Mouse (Mus musculus) bone marrow macrophage, adult 2 months (primary cell): ENCODE measurements around the gene Fanca. TPM values are rescaled to one million over a fixed set of nuclear protein-coding genes. Genes with fewer than 3 reads are reported as not detected.

ENCODE experiments used
- H3K27ac ChIP-seq: 2 replicates; pipeline ENCODE4 v1.5.1; 2012; ENCODE audit warnings: low read depth, low read length; ENCODE audit not compliant: insufficient read depth
- H3K4me1 ChIP-seq: 2 replicates; pipeline ENCODE4 v1.6.1; 2012; ENCODE audit warnings: low read length; ENCODE audit not compliant: control insufficient read depth, insufficient read depth
- H3K4me3 ChIP-seq: 2 replicates; pipeline ENCODE4 v1.5.1; 2012; ENCODE audit warnings: mild to moderate bottlenecking, low read length, moderate library complexity; ENCODE audit not compliant: insufficient read depth
- CTCF ChIP-seq: IDR thresholded peaks from 2 replicates; pipeline ENCODE4 v1.5.1; 2012; ENCODE audit warnings: low read depth, mild to moderate bottlenecking, low read length, moderate library complexity
- POLR2A ChIP-seq: IDR thresholded peaks from 2 replicates; pipeline ENCODE4 v1.6.1; 2012; ENCODE audit warnings: mild to moderate bottlenecking, low read depth, low read length, borderline replicate concordance
- polyA plus RNA-seq: library from polyadenylated mRNA; stranded (reverse); fragments of >200 nt; gene quantifications from 2 replicates; pipeline ENCODE4 v1.2.4, GENCODE M21; 2012; ENCODE audit not compliant: missing spikeins, insufficient read depth, insufficient read length

Fanca gene
- polyA plus RNA-seq, 1 experiment = 13.6 TPM

DNA sequence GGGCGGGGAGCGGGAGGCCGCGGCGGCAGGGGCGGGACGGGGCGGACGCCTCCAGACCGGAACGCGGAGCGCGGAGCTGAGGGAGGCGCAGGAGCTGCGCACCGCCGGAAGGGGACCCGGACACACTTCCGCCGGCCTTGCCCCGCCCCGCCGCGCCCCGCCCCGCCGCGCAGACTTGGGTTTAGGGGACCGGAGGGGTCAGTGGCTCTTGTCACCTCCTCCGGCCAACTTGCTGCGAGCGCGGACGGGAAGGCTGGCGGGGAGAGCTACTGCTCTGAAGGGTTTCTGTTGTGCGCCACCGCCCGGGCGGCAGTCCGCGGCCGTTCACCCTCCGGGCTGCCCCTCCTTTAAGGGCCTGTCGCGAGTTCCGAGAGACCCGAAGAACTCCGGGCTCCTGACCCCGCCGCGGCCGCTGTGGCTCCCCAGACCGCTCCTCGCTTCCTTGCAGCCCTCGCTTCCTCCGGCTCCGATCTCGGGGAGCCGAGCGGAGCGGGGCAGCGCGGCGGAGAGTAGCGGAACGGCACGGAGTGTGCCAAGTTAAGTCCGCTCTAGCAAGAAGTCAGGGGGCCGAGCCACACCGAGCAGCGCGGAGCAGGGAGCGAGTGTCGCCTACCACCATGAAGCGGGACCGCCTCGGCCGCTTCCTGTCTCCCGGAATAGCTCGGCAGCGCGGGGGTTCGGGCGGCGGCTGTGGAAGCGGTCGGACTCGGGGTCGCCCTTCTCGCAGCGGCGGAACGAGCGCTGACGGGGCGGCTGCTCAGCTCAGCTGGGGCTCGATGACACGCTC is 64.1 kb downstream of the Fanca start, which contains the start of the genes Zfp276 and Vps9d1:
Gene Zfp276, plus strand, starts transcription at position 97 of the 787 bp plus-strand sequence.
Gene Vps9d1, minus strand, starts transcription at position 250 of the 787 bp plus-strand sequence.
- H3K4me3 ChIP-seq = peak within 1 kb of the TSS; percentile 99
- H3K27ac ChIP-seq = peak within 1 kb of the TSS; percentile 80
- TF ChIP-seq CTCF = no peak
- no peak for TF ChIP-seq POLR2A
- peaks cover 38% of the 10 kb centered on the region for H3K4me1 ChIP-seq

DNA sequence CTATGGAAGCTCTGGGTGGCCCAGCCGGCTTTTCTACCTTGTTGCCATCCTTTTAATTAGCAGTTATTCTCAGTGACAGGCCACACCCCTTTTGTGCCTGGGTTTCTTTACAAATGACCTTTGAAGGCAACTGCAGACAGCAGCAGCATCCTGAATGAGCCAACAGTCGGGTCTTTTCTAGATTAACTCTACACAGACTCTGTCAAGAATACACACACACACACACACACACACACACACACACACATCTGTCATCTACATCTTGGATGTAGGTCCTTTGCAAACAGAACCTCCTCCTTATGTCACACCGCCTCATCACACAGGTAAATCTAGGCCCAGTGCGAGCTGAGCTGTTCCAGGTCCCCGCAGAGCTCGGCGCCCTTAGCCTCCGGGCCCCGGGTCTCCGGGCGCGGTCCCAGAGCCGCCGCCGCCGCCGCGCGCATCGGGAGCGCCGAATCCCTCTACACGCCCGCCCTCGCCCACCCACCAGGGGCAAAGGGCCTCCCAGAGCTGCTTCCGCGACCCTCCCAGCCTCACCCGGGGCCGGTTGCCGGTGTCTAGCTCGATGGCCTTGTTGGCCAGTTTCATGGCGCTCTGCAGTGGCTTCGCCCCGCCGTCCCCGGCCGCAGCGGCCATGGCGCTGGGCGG is 64.8 kb downstream of the Fanca start:
- TF ChIP-seq POLR2A = peak; percentile 49; the same call in 1 of the 2 replicates
- TF ChIP-seq CTCF = no peak
- peak overlapping the region; percentile 90 for H3K4me3 ChIP-seq
- peak overlapping the region; percentile 72 for H3K27ac ChIP-seq
- peaks cover 44% of the 10 kb centered on the region for H3K4me1 ChIP-seq

DNA sequence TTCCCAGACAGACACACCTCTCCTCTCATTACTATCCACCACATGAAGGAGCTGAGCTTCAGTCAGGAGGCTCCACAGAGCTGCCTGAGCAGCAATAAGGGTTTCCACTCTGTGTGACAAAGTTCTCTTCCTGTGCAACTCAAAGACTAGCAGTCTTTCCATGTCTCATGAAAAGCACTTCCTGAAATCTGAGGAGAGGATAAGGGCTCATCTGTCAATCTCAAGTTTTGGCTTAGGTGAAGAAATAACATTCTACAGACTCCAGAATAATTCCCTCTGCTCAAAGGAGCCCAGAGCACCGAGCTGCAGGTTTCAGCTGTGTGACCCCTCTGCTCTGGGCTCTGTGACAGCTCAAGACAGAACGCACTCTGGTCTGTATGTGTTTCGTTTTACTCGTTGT is 65.5 kb downstream of the Fanca start:
- Histone ChIP-seq H3K4me3 (peak overlapping the region; percentile 90), H3K27ac (peak overlapping the region; percentile 72), H3K4me1 (peaks cover 49% of the 10 kb centered on the region)
- TF ChIP-seq CTCF (no peak), POLR2A (no peak)

DNA sequence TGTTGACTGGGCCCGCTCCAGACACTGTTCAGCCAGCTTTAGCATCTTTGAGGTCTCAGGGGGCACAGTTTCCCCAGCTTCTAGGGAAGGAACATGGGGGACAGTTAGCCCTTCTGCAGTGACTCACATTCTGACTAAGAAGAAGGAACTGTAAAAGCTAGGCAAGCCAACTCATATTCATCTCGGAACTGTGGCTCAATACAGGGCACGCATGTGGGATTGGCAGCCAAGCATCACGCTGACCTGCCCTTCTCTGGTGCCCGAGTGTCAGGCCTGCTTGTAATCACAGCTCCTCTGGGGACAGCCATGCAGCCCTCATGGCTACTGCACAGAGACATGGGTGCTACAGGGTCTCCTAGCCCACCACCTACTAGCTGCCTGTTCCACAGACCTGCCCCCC is 67.4 kb downstream of the Fanca start:
- TF ChIP-seq POLR2A (no peak), CTCF (no peak)
- Histone ChIP-seq H3K4me1 (peaks cover 51% of the 10 kb centered on the region), H3K4me3 (no peak overlapping the region), H3K27ac (0 out of 2 replicates have a peak overlapping the region, but pooled peaks have one; percentile 14)

DNA sequence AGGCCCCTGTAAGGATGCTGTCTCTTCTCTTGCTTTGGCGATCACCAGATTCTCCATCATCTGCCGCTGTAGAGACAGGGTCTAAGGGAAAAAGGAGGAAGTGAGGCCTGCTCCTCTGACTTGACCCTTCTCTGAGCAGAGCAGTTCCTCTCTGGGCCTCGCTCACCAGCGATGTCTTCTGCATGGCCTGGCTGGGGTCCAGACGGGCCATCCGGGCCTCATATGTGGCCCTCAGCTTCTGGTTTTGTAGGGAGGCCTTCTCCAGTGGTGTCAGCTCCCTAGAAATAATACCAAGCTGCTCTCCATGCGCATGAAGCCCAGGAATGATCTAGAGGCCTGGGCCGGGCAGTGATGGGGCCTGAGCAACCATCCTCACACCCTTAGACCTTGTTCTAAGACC is 69.8 kb downstream of the Fanca start:
- Histone ChIP-seq H3K27ac (peak overlapping the region; percentile 64), H3K4me1 (peaks cover 45% of the 10 kb centered on the region), H3K4me3 (no peak overlapping the region)
- TF ChIP-seq POLR2A = no peak
- no peak for TF ChIP-seq CTCF

DNA sequence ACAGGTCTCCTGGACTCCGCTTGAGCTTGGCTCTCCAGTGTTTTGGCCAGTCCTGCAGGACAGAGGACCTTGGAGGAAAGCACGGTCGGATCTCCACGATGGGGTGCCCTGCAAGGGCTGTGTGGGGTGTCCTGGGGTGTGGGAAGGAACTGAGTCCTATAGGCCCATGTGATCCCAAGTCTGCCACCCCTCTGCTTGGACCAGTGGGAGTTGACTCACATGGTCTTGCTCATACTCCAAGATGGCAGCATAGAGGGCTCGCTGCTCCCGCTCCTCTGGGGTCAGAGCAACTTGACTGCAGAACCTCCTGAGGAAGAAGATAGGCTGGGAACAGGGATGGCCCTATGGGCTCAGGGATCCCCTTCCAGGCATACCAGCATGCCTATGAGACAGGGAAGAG is 70.6 kb downstream of the Fanca start:
- H3K27ac ChIP-seq = no peak overlapping the region
- TF ChIP-seq POLR2A = no peak
- TF ChIP-seq CTCF = no peak
- peaks cover 45% of the 10 kb centered on the region for H3K4me1 ChIP-seq
- H3K4me3 ChIP-seq = no peak overlapping the region

DNA sequence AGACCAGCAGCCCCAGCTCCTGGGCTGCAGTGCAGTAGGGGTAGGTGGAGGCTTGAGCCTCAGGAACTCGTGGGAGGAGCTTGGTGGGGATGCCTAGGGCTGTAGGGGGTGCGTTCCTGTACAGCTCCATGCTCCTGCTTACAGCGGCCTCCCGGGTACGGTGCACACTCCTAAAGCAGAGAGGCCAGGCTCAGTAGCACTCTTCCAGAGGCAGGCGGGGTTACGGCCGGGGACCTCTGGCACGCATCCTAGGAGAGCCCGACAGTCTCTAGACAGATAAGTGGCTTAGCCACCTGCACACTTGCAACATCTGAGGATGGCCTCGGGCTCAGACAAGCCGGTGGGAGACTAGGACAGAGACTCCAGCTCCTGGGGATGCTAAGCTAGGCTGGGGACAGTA is 72.8 kb downstream of the Fanca start:
- no peak for TF ChIP-seq POLR2A
- no peak for TF ChIP-seq CTCF
- Histone ChIP-seq H3K4me1 (peaks cover 23% of the 10 kb centered on the region), H3K27ac (no peak overlapping the region), H3K4me3 (no peak overlapping the region)

DNA sequence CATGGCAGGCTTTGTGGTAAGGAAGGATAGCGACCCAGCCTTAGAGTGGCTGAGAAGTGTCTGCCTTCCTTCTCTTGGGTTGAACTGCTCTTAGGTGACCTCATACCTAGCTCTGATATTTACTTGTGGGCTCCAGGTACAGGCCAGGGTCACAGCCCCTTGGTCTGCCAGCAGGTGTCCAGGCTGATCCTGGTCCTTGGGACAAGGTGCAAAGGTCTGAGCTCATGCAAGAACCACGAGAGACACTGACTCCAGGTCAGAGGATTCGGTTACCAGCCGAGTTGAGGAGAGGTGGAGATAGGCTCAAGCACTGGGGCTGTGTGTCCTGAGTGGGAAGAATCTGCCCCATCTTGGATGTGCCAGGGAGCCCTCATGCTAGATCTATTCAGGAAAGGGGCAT is 74.0 kb downstream of the Fanca start:
- TF ChIP-seq POLR2A = no peak
- TF ChIP-seq CTCF = no peak
- Histone ChIP-seq H3K4me1 (peaks cover 14% of the 10 kb centered on the region), H3K4me3 (no peak overlapping the region), H3K27ac (no peak overlapping the region)

DNA sequence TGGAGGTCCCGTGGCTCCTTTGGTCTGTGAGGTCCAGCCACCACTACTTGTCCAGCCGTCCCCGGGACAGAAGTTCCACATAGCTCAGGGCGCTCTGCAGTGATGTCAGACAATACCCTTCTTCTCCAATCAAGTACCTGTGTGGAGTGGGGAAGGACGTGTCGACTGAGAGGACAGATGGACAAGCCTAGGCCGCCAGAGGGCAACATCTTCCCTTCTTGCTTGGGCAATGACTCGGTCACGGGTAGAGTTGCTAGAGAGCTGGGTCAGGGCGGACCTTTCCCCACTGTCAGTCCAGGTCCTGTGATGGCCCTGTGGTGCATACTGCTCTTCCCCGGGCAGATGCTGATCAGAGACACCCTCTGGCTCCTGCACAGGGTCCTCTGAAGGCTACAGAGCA is 75.3 kb downstream of the Fanca start:
- Histone ChIP-seq H3K4me3 (no peak overlapping the region), H3K27ac (no peak overlapping the region), H3K4me1 (peaks cover 3% of the 10 kb centered on the region)
- TF ChIP-seq CTCF (0 out of 2 replicates have a peak, but pooled peaks have one; percentile 10), POLR2A (no peak)

DNA sequence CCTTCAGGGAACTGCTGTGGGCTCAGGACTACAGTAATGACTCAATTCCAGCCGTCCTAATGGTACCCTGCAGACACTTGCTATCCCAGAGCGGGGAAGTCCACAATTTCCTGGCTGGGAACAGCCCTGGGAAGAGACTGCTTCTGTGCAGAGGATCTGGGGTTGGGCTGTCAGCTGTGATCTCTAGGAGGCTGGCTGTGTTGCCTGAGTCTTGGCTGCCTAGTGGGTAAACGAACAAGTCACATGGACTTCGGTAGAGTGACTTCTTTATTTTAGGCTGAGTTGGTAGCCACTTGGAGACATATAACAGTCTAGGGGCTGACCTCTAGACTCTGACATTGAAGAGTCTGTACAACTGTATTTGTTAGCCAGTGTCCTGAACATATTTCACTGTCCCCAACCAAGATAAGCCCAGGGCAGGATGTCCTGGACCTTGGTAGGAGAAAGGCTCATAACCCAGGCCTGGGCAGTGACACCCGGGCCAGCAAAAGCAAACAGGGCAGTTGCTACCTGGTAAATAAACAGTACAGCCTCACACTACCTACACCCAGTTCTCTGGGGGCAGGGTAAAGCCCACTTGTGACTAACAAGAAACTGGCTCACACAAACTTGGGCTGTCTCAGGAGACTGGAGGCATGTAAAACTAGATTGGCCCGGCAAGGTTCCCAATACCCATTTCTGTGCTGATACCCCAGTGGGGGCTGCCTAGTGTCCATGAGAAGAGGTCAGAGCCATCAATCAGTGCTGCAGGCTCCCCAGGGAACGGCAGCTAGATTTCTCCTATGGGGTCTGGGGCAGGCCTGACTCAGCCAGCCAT is 76.1 kb downstream of the Fanca start:
- Histone ChIP-seq H3K4me3 (no peak overlapping the region), H3K27ac (no peak overlapping the region), H3K4me1 (no peaks in the 10 kb centered on the region)
- TF ChIP-seq CTCF (no peak), POLR2A (no peak)
